Mouse (Mus musculus) hindbrain, embryonic 15.5 days (tissue): ENCODE measurements at regions not wholly inside any gene's neighbourhood (a gene's known extent, or its start where the extent isn't known, plus 50 kb on each side); places are given as distances from the start of the nearest gene placed in this dataset.
A peak's percentile ranks its signal among the peaks of the same experiment; 100 is the strongest.

ENCODE experiments used
- ATAC-seq: fragments of 200-750 bp; cut with Nextera tagmentation; 2 replicates; pipeline ENCODE4 v1.8.0; 2017; ENCODE audit warnings: low read depth, moderate number of reproducible peaks, moderate TSS enrichment; ENCODE audit not compliant: low FRiP score
- H3K27ac ChIP-seq: fragments of 300-500 bp; sonication (generic); replicated peaks from 2 replicates; pipeline ENCODE4 v1.5.1; 2015; ENCODE audit warnings: mild to moderate bottlenecking, inconsistent platforms
- H3K27me3 ChIP-seq: fragments of 300-500 bp; sonication (generic); 2 replicates; pipeline ENCODE4 v1.6.1; 2015; ENCODE audit warnings: control low read depth, inconsistent platforms
- H3K36me3 ChIP-seq: fragments of 300-500 bp; sonication (generic); 2 replicates; pipeline ENCODE4 v1.6.1; 2015; ENCODE audit warnings: control low read depth, inconsistent platforms
- H3K4me1 ChIP-seq: fragments of 300-500 bp; sonication (generic); replicated peaks from 2 replicates; pipeline ENCODE4 v1.6.1; 2015; ENCODE audit warnings: control low read depth, inconsistent platforms
- H3K4me2 ChIP-seq: fragments of 300-500 bp; sonication (generic); 2 replicates; pipeline ENCODE4 v1.6.1; 2015; ENCODE audit warnings: moderate library complexity, mild to moderate bottlenecking, inconsistent platforms
- H3K4me3 ChIP-seq: fragments of 300-500 bp; sonication (generic); 2 replicates; pipeline ENCODE4 v1.5.1; 2015; ENCODE audit warnings: mild to moderate bottlenecking, inconsistent platforms
- H3K9ac ChIP-seq: fragments of 300-500 bp; sonication (generic); 2 replicates; pipeline ENCODE4 v1.6.1; 2015; ENCODE audit warnings: inconsistent platforms
- H3K9me3 ChIP-seq: fragments of 300-500 bp; sonication (generic); 2 replicates; pipeline ENCODE4 v1.6.1; 2016; ENCODE audit warnings: control low read depth, inconsistent platforms
- WGBS: fragments of 180-500 bp; shearing (Covaris S2); methylation state at CpG from one replicate; pipeline ENCODE4 v1.1.7; 2015; 5-methylcytosine and 5-hydroxymethylcytosine counted together

DNA sequence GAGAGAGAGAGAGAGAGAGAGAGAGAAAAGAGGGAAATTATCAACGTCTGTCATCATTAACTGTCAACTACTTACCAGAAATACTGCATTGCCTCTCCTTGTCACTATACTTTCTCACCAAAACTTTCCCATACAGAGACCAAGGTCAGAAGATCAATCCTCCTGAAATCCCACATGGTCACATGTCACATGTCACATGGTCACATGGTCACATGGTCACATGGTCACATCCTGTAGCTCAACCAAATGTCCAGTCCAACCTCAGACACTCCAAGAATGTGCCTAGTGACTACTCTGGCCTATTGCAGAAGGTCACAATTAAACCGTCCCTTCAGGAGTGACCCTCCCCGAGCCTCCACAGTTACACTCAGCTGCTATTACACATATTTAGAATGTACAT is 135.8 kb upstream of the Arid1b start:
- H3K27ac ChIP-seq = no peak overlapping the region
- ATAC-seq = no peak
- no peak overlapping the region for H3K4me3 ChIP-seq
- H3K4me2 ChIP-seq = no peak overlapping the region
- no peaks in the 10 kb centered on the region for H3K27me3 ChIP-seq
- H3K9me3 ChIP-seq = no peaks in the 10 kb centered on the region
- WGBS = 91% methylated on average over 3 of the region's 3 CpGs
- no peak overlapping the region for H3K9ac ChIP-seq
- H3K36me3 ChIP-seq = no peaks in the 10 kb centered on the region
- H3K4me1 ChIP-seq = no peaks in the 10 kb centered on the region

DNA sequence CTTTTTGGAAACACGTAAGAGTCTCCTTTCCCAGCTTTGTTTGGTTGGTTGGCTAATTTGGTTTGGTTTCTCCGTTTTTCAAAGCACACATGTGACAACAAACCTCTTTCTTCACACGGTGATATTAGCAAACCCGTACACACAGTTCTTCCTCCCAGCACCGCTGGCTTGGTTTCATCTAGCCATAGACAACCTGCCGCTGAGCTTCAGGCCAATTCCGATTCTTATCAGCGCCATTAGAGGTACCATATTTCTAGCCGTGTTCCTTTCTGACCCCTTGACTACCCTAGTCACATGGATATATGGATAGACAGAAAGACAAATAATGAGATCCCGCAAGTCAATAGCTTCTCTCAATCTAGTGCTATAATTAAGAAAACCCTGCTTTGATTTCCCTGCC is 129.2 kb upstream of the Arid1b start:
- no peak overlapping the region for H3K4me2 ChIP-seq

DNA sequence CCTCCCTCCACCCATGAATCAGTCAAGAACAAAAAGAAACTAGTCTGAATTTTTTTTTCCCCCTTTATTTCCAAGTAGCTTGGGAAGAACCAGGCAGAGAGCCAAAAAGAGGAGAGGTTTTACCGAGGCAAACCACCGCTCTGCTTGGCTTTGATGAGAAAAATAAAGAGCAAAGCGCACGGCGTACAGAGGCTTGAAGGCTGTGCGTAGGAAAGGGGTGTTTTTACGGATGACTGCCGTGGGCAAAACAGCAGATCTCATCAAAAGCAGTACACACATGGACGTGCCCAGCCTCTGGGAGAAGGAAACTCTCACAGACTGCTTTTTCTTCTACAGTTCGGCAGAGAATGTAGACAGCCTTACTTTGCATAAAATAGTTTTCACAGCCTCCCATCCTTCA is 128.5 kb upstream of the Arid1b start:
- H3K9me3 ChIP-seq = no peaks in the 10 kb centered on the region
- peaks cover 16% of the 10 kb centered on the region for H3K4me1 ChIP-seq
- no peak overlapping the region for H3K9ac ChIP-seq
- 7% methylated on average over 10 of the region's 10 CpGs for WGBS
- peak; percentile 65; the same call in 1 of the 2 replicates for ATAC-seq
- H3K27ac ChIP-seq = peak overlapping the region; percentile 52
- H3K4me3 ChIP-seq = peak overlapping the region; percentile 6; the same call in 1 of the 2 replicates
- H3K4me2 ChIP-seq = peak overlapping the region; percentile 44
- no peaks in the 10 kb centered on the region for H3K36me3 ChIP-seq
- no peaks in the 10 kb centered on the region for H3K27me3 ChIP-seq

More for the DNA sequence above, 129.2 kb upstream of the Arid1b start:
- 76% methylated on average over 10 of the region's 10 CpGs for WGBS
- Histone ChIP-seq H3K9me3 (no peaks in the 10 kb centered on the region), H3K27me3 (no peaks in the 10 kb centered on the region), H3K36me3 (no peaks in the 10 kb centered on the region), H3K27ac (no peak overlapping the region), H3K9ac (no peak overlapping the region), H3K4me1 (peaks cover 16% of the 10 kb centered on the region), H3K4me3 (no peak overlapping the region)
- ATAC-seq = no peak

DNA sequence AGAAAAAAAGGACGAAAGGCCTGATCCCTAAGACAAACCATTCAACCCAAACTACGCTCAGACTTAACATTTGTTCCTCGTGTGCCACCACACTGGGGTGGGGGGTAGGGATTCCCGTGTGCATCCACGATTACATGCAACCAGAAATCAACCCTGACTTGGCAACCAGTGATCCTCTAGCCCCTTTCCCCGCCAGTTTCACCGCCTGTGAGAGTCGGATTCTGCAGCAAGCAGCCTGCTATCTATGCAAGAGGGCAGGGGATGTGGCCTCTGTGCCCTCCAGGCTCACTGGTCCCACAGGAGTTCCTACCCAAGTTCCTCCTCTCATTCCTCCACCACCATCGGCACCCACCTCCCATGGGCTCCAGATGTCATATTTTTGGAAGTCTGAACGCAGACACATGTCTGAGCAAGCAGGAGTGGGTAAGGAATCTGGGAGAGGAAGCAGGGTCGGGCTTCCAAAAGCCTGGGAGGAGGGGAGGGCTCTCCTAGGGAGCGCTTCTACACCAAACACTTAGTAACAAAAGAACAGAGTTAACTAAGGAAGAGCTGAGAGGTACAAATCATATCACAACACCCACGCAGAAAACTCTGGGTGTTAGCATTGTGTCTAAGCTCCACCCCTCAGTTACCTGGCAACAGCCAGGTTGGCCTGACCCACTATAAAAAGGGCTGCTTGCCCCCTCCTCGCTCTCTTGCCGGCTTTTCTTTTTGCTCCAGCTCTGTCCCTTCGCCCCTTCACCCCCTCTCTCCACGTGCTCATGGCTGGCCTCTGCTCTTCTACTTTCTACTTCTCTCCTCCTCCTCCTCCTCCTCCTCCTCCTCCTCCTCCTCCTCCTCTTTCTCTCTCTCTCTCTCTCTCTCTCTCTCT is 127.9 kb upstream of the Arid1b start:
- H3K4me1 ChIP-seq = peaks cover 16% of the 10 kb centered on the region
- H3K9ac ChIP-seq = no peak overlapping the region
- peak overlapping the region; percentile 52 for H3K27ac ChIP-seq
- 20% methylated on average over 17 of the region's 17 CpGs for WGBS
- H3K4me3 ChIP-seq = no peak overlapping the region; the same call in 1 of the 2 replicates
- no peaks in the 10 kb centered on the region for H3K36me3 ChIP-seq
- ATAC-seq = 0 out of 2 replicates have a peak, but pooled peaks have one; percentile 30
- no peaks in the 10 kb centered on the region for H3K9me3 ChIP-seq
- H3K4me2 ChIP-seq = peak overlapping the region; percentile 44
- no peaks in the 10 kb centered on the region for H3K27me3 ChIP-seq

DNA sequence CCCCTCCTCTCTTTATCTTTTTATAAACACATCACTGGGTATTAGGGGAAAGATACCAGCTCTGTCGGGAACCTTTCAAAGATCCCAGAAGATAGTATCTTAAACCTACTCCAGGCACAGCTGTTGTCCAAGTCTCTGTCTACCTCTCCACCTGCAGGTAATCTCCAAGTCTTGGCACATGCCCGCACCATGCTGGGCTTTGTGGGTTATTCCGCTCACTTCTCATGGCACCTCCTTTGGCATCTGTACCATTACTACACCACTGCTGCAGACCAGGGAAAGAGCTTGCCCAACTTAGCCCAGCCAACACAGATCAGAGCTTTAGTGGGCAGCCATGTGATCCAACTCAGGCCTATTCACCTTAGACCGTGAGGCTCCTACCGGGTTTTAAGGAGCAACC is 127.0 kb upstream of the Arid1b start:
- H3K27me3 ChIP-seq = no peaks in the 10 kb centered on the region
- H3K27ac ChIP-seq = no peak overlapping the region
- H3K4me2 ChIP-seq = no peak overlapping the region
- no peak overlapping the region for H3K9ac ChIP-seq
- no peaks in the 10 kb centered on the region for H3K36me3 ChIP-seq
- H3K9me3 ChIP-seq = no peaks in the 10 kb centered on the region
- ATAC-seq = no peak
- H3K4me1 ChIP-seq = peaks cover 16% of the 10 kb centered on the region
- no peak overlapping the region for H3K4me3 ChIP-seq
- WGBS = 98% methylated on average over 5 of the region's 5 CpGs

DNA sequence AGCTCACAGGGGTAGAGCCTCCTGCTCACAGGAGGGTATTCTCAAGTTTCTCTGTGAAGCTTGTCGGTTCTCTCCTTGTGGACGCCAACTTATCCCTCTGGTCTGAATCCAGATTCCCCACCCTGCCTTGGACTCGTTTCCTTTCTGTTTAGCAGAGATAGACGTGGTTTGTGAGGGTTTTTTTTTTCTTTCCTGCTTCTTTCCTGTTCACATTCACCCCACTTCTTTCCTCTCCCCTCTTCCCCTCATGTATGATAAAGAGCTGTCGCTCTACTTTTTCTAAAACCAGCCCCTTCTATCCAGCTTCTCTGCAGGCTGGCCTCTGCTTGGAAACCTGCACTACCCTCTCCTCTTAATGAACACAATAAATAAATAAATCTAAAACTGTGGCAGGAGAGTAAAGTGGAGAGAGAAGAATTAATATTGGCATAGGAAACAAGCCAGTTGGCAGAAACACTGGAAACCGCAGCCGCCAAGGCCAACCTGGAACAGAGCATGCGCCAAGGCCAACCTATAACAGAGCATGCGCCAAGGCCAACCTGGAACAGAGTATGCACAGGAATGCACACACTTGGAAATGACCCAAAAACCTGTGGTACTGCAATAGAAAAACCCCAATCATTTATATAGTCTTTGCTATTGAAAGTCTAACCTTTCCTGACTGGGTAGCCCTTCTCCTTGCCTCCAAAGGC is 126.2 kb upstream of the Arid1b start:
- Histone ChIP-seq H3K27me3 (no peaks in the 10 kb centered on the region), H3K4me2 (no peak overlapping the region), H3K9ac (no peak overlapping the region), H3K9me3 (no peaks in the 10 kb centered on the region), H3K27ac (no peak overlapping the region), H3K4me3 (no peak overlapping the region), H3K36me3 (no peaks in the 10 kb centered on the region), H3K4me1 (peaks cover 16% of the 10 kb centered on the region)
- 70% methylated on average over 9 of the region's 9 CpGs for WGBS
- no peak for ATAC-seq

DNA sequence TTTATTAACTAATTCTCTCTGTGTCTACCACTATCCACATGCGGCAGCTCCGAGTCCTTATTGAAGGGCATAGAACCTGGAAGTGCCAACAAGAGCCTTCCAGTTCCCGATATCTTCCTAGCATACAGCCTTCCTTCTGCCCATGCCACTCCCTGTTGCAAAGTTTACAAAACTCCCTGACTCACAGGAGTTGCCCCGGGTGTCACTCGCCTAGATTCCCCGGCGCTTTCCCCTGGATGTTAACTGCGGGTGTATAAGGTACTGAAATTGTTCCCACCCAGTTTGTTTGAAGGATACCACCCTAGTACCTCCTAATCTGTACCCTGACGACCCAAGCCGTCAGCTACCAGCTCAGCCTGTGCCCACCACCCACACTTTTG is 125.7 kb upstream of the Arid1b start:
- no peak for ATAC-seq
- no peak overlapping the region for H3K9ac ChIP-seq
- no peaks in the 10 kb centered on the region for H3K9me3 ChIP-seq
- no peak overlapping the region for H3K4me2 ChIP-seq
- H3K27me3 ChIP-seq = no peaks in the 10 kb centered on the region
- no peaks in the 10 kb centered on the region for H3K36me3 ChIP-seq
- no peak overlapping the region for H3K4me3 ChIP-seq
- WGBS = 91% methylated on average over 10 of the region's 10 CpGs
- peaks cover 16% of the 10 kb centered on the region for H3K4me1 ChIP-seq
- H3K27ac ChIP-seq = no peak overlapping the region

DNA sequence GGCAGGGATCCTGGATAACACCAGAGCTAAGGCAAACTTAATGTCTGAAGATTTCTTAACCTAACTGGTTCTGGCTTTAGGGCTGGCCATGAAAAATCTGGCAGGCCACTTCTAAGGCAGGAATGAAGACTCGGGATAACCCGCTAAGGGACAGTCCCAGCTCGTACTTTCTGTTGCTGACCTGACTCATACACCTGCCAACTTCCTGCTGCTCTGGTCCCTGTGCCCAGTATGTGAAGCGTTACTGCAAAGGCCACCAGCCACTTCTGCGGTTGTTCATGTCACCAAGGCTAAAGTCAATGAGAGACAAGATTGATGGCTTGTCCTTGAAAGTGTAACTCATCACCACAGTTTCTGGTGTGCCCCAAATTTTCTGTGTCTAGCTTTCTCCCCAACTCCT is 125.3 kb upstream of the Arid1b start:
- H3K9me3 ChIP-seq = no peaks in the 10 kb centered on the region
- no peak overlapping the region for H3K9ac ChIP-seq
- no peak for ATAC-seq
- no peaks in the 10 kb centered on the region for H3K27me3 ChIP-seq
- no peak overlapping the region for H3K4me2 ChIP-seq
- H3K36me3 ChIP-seq = no peaks in the 10 kb centered on the region
- WGBS = 86% methylated on average over 5 of the region's 5 CpGs
- no peak overlapping the region for H3K4me3 ChIP-seq
- H3K4me1 ChIP-seq = peaks cover 16% of the 10 kb centered on the region
- H3K27ac ChIP-seq = no peak overlapping the region

DNA sequence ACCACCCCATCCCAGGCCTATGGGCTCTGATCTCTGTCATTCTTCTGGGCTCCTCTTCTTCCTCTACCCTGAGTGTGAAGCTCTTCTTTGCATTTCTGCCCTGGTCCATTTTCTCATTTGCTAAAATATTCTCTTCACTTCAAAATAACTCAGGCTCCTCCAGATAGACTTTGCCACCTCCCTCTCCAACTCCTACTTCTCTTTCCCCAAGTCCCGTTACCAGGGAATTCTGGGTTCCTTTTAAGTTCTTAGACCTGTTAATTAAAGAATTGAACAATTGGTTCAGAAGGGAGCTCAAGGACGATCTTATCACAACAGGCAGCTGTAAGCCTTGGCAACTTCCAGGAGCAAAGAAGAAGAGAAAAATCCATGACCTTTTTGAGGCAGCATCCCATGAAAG is 122.9 kb upstream of the Arid1b start:
- Histone ChIP-seq H3K4me3 (no peak overlapping the region), H3K36me3 (no peaks in the 10 kb centered on the region), H3K4me1 (peaks cover 3% of the 10 kb centered on the region), H3K4me2 (no peak overlapping the region), H3K9me3 (no peaks in the 10 kb centered on the region), H3K27me3 (no peaks in the 10 kb centered on the region), H3K9ac (no peak overlapping the region), H3K27ac (no peak overlapping the region)
- WGBS = 75% methylated on average over 2 of the region's 2 CpGs
- ATAC-seq = no peak

DNA sequence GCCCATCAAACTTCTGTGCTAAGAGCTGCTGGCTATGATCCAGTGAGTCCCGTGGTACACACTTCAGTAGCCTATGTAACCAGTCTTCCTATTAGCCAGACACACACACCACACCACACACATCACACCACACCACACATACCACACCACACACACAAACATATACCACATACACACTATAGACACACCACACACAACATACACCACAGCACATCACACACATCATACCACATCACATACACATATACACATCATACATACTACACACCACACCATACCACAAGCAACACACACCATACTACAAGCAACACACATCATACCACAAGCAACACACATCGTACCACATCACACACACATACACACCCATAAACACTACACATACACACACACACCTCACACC is 119.7 kb upstream of the Arid1b start:
- no peaks in the 10 kb centered on the region for H3K9me3 ChIP-seq
- H3K9ac ChIP-seq = no peak overlapping the region
- ATAC-seq = no peak
- H3K27me3 ChIP-seq = no peaks in the 10 kb centered on the region
- no peaks in the 10 kb centered on the region for H3K36me3 ChIP-seq
- no peaks in the 10 kb centered on the region for H3K4me1 ChIP-seq
- H3K4me2 ChIP-seq = no peak overlapping the region
- WGBS = 83% methylated on average over 2 of the region's 2 CpGs
- no peak overlapping the region for H3K4me3 ChIP-seq
- no peak overlapping the region for H3K27ac ChIP-seq

DNA sequence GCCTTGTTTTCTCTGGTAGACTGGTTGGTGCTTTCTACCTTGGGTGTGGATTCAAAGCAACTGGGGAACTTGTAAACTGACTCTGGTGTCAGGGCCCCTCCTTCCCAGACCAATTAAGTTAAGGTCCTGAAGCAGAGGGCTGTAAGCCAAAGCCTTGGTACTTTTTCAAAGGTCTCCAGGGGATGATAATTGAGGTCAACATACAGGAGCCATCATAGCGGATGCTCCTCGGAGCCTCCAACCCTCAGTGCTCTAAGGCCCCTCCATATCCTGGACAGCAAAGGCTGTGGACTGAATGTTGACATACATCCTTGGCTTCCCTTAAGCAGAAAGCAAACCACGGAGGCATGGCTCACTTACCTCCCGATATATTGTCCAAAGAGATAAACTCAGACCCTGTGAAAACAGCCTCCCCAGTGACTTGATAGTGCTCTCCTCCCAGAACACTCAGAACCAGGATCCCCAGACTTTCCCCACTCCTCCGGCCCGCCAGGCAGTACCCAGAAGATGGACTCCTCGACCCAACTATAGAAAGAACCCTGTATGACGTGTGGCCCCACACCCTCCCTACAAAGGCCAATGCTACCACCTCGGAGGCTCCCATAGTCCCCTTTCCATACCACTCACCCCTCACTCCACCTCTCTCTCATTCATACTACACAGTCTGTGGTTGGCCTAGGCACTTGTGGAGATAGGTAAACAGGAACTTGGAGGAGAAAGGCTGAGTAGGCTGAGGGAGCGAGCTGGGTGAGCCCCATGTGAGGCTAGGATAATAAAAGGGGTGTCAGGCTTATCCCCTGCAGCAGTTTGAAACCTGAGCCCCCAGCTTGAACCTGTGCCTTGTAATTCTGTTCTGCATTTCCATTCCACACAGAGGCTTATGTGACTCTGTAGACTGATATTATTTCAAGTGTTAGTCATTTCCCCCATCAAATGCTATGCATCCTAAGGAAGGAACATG is 118.8 kb upstream of the Arid1b start:
- ATAC-seq = no peak
- Histone ChIP-seq H3K27ac (no peak overlapping the region), H3K4me2 (no peak overlapping the region), H3K4me1 (no peaks in the 10 kb centered on the region), H3K9ac (no peak overlapping the region), H3K27me3 (no peaks in the 10 kb centered on the region), H3K36me3 (no peaks in the 10 kb centered on the region), H3K9me3 (no peaks in the 10 kb centered on the region), H3K4me3 (no peak overlapping the region)
- 85% methylated on average over 10 of the region's 10 CpGs for WGBS

DNA sequence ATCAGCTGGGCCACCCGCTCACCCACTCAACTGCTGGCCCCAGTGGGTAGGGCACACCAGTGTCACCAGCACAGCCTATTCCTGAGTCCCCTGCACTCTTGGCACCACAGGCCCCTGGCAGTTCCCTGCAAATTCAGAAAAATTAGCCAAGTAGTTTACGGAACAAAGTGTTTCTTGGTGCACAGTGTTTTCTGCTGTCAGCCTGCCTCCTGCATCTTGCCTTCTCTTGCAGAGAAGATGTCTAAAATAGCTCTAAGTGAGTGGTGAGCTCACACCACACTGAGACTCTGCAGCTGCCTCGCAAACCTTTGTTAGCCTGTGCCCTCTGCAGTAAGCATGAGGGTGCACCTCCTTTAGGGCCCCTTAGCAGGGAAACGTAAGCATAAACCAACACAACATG is 117.7 kb upstream of the Arid1b start:
- H3K4me3 ChIP-seq = no peak overlapping the region
- no peaks in the 10 kb centered on the region for H3K9me3 ChIP-seq
- H3K4me1 ChIP-seq = no peaks in the 10 kb centered on the region
- ATAC-seq = no peak
- H3K27me3 ChIP-seq = no peaks in the 10 kb centered on the region
- WGBS = 90% methylated on average over 4 of the region's 4 CpGs
- no peak overlapping the region for H3K27ac ChIP-seq
- no peak overlapping the region for H3K9ac ChIP-seq
- H3K4me2 ChIP-seq = no peak overlapping the region
- H3K36me3 ChIP-seq = no peaks in the 10 kb centered on the region
